Mouse (Mus musculus): Measurements from ENCODE around the gene Crmp1. TPM values are rescaled to one million over a fixed set of nuclear protein-coding genes. Genes with fewer than 3 reads are reported as not detected.

The Crmp1 gene
- polyA plus RNA-seq, 1 experiment from 2014 or later = 142 TPM

DNA sequence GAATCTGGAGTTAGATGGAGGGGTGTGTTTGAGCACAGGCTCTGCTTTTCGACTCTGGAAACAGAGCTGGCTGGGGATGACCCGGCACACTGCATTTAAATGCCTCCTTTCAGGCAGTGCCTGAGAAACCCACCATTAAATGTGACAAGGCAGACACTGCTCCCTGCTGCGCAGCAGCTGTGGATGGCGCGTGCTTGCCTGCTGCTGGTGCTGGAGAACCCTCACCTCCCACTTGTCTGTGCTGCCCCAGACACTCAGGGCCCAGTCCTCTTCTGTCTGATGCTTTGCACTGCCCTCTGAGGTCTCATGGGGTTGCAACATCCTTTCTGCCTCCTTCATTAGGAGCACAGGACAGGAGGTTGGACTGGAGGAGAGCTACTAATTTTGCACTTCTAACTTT lies 20.0 kb downstream of the Crmp1 start:
- no peaks in the 10 kb centered on the region for H3K9me3 ChIP-seq (replicated peaks)
- H3K27me3 ChIP-seq (ENCODE audit: low read depth, poor library complexity, severe bottlenecking) = no peaks in the 10 kb centered on the region
- H3K27ac ChIP-seq (replicated peaks) = no peak overlapping the region
- WGBS = 85% methylated on average over 5 of the region's 5 CpGs
- H3K36me3 ChIP-seq = peaks cover 18% of the 10 kb centered on the region
- no peak for DNase-seq (ENCODE audit: low spot score)
- peaks cover 22% of the 10 kb centered on the region for H3K4me1 ChIP-seq
- H3K4me3 ChIP-seq = no peak overlapping the region

- Histone ChIP-seq H3K27ac (replicated peaks) (no peak overlapping the region), H3K9me3 (replicated peaks) (no peaks in the 10 kb centered on the region), H3K4me3 (no peak overlapping the region), H3K27me3 (ENCODE audit: low read depth, poor library complexity, severe bottlenecking) (no peaks in the 10 kb centered on the region), H3K4me1 (peaks cover 7% of the 10 kb centered on the region; the same call in 1 of the 2 replicates), H3K36me3 (peaks cover 38% of the 10 kb centered on the region)
- no peak for DNase-seq (ENCODE audit: low spot score)
- 84% methylated on average over 6 of the region's 6 CpGs for WGBS
Measured at GRCm38 (mm10) chr5:37263816-37264215, 22.1 kb downstream of the Crmp1 start.

DNA sequence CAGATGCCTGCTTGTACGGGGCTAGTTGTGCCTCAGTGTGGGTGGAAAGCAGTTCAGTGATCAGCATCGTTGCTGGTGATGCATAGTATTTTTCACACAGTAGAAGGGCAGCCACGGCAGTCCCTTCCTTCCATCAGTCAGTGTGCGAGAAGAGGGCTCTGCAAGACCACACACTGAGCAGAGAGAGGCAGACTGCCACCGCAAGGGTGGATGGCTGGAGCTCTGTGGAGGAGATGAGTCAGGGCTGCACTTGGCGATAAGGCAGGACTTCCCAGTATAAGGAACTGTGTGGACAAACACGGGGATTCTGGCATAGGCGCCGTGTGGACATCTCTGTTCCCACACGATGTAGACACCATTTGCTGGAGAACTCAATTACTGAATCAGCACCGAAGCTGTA lies 39.3 kb downstream of the Crmp1 start:
- DNase-seq (ENCODE audit: low spot score) = no peak
- WGBS = 96% methylated on average over 11 of the region's 11 CpGs
- Histone ChIP-seq H3K36me3 (peaks cover 95% of the 10 kb centered on the region), H3K27ac (replicated peaks) (no peak overlapping the region), H3K4me3 (no peak overlapping the region), H3K9me3 (replicated peaks) (no peaks in the 10 kb centered on the region), H3K4me1 (no peaks in the 10 kb centered on the region), H3K27me3 (ENCODE audit: low read depth, poor library complexity, severe bottlenecking) (no peaks in the 10 kb centered on the region)

DNA sequence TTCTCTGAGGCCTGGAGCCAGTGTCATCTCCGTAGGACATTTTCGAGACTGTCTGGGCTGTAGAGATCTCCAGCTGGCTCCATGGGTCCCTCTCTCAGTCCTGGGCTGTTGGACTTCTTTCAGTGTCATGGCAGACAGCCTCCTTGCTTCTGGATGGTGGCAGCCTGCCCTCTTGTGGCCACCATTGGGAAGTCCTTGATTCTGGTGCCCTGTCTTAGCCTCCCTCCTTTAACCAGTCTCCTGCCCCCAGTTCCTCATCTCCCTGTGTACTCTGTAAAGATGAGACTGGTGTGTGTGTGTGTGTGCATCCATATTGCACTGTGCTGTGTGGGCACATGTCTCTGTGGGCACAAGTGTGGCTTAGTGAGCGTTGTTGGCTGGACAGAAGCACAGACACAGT lies 46.6 kb downstream of the Crmp1 start:
- Histone ChIP-seq H3K27me3 (ENCODE audit: low read depth, poor library complexity, severe bottlenecking) (no peaks in the 10 kb centered on the region), H3K27ac (replicated peaks) (no peak overlapping the region), H3K9me3 (replicated peaks) (no peaks in the 10 kb centered on the region), H3K4me1 (no peaks in the 10 kb centered on the region), H3K36me3 (peaks cover 85% of the 10 kb centered on the region), H3K4me3 (no peak overlapping the region)
- WGBS = 79% methylated on average over 3 of the region's 3 CpGs
- peak; percentile 50 for DNase-seq (ENCODE audit: low spot score)

- no peak overlapping the region for H3K27ac ChIP-seq (replicated peaks)
- H3K4me3 ChIP-seq = no peak overlapping the region
- H3K9me3 ChIP-seq (replicated peaks) = no peaks in the 10 kb centered on the region
- DNase-seq (ENCODE audit: low spot score) = peak; percentile 37
- H3K36me3 ChIP-seq = peaks cover 76% of the 10 kb centered on the region
- WGBS = 17% methylated on average over 3 of the region's 3 CpGs
- no peaks in the 10 kb centered on the region for H3K4me1 ChIP-seq
- no peaks in the 10 kb centered on the region for H3K27me3 ChIP-seq (ENCODE audit: low read depth, poor library complexity, severe bottlenecking)
Measured at GRCm38 (mm10) chr5:37289236-37289635, 47.5 kb downstream of the Crmp1 start.

- Histone ChIP-seq H3K27me3 (ENCODE audit: low read depth, poor library complexity, severe bottlenecking) (no peaks in the 10 kb centered on the region), H3K4me3 (no peak overlapping the region), H3K27ac (replicated peaks) (no peak overlapping the region), H3K36me3 (peaks cover 62% of the 10 kb centered on the region), H3K4me1 (no peaks in the 10 kb centered on the region), H3K9me3 (replicated peaks) (no peaks in the 10 kb centered on the region)
- WGBS = 74% methylated on average over 9 of the region's 9 CpGs
- no peak for DNase-seq (ENCODE audit: low spot score)
Measured at GRCm38 (mm10) chr5:37290983-37291382, 49.2 kb downstream of the Crmp1 start.

GRCm38 (mm10) chr5:37296717-37297116 lies 55.0 kb downstream of the Crmp1 start:
- 89% methylated on average over 10 of the region's 10 CpGs for WGBS
- Histone ChIP-seq H3K27ac (replicated peaks) (no peak overlapping the region), H3K36me3 (peaks cover 33% of the 10 kb centered on the region), H3K4me3 (no peak overlapping the region), H3K9me3 (replicated peaks) (no peaks in the 10 kb centered on the region), H3K27me3 (ENCODE audit: low read depth, poor library complexity, severe bottlenecking) (no peaks in the 10 kb centered on the region), H3K4me1 (no peaks in the 10 kb centered on the region)
- DNase-seq (ENCODE audit: low spot score) = no peak

GRCm38 (mm10) chr5:37298370-37298769 lies 56.6 kb downstream of the Crmp1 start:
- Histone ChIP-seq H3K27me3 (ENCODE audit: low read depth, poor library complexity, severe bottlenecking) (no peaks in the 10 kb centered on the region), H3K9me3 (replicated peaks) (no peaks in the 10 kb centered on the region), H3K36me3 (peaks cover 35% of the 10 kb centered on the region), H3K4me3 (no peak overlapping the region), H3K27ac (replicated peaks) (no peak overlapping the region), H3K4me1 (no peaks in the 10 kb centered on the region)
- DNase-seq (ENCODE audit: low spot score) = peak; percentile 39
- 29% methylated on average over 7 of the region's 7 CpGs for whole genome bisulfite sequencing

DNA sequence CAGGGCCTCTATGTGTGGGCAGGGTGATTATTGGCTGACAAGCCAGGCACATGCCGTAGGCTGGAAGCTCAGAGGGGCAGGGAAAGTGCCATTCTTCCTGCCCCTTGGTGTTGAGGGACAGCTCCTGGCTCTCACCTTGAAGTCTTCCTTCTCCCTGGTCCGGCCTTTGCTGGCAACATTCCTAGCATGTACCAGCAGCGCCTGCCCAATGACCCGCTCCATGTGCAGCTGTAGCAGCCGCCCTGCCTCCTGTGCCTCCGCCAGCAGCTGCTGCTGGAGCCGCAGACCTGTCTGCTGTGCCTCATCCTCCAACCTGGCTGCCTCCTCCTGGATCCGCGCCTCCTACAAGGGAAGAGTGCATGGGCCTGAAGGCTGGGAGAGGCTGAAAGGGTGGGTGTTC lies 68.3 kb downstream of the Crmp1 start:
- DNase-seq (ENCODE audit: low spot score) = no peak
- no peaks in the 10 kb centered on the region for H3K4me1 ChIP-seq
- WGBS = 89% methylated on average over 9 of the region's 9 CpGs
- no peak overlapping the region for H3K27ac ChIP-seq (replicated peaks)
- peaks cover 83% of the 10 kb centered on the region for H3K36me3 ChIP-seq
- peaks cover 2% of the 10 kb centered on the region; the same call in 1 of the 2 replicates for H3K9me3 ChIP-seq (replicated peaks)
- H3K4me3 ChIP-seq = no peak overlapping the region
- no peaks in the 10 kb centered on the region for H3K27me3 ChIP-seq (ENCODE audit: low read depth, poor library complexity, severe bottlenecking)

DNA sequence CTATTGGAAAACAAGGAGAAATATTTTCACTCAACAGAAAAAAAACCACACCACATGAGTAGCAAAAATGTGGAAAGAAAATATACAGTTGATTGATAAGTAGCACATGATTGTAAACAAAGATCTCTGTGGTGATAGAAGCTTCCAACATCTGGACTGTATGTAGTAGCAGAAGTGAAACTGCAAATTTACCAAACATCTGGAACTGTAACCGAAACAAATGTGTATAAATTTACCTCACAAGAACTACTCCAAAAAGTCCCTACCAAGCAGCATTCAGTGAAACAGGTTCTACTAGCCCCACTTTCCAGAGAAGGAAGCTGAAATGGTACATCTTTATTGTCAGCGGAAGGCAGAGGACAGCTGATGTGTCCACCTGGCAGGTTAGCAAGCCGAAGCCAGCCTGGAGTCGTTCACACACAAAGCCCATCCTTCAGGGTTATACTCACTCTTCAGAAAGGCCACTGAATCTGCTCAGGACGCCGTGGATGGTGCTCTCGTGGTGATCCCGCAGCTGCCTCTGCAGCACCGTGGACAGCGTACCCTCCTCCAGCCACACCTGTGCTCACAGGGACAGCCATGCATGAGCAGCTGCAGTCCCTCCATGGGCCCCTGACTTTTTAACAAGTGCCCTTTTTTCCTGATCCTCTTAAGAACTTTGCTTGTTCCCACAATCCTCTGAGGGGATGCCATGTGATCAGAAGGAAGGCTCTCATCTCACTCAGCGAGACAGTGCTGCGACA lies 71.4 kb downstream of the Crmp1 start:
- no peak for DNase-seq (ENCODE audit: low spot score)
- Histone ChIP-seq H3K4me1 (no peaks in the 10 kb centered on the region), H3K27ac (replicated peaks) (no peak overlapping the region), H3K9me3 (replicated peaks) (peaks cover 15% of the 10 kb centered on the region; the same call in 1 of the 2 replicates), H3K4me3 (no peak overlapping the region), H3K36me3 (peaks cover 91% of the 10 kb centered on the region), H3K27me3 (ENCODE audit: low read depth, poor library complexity, severe bottlenecking) (no peaks in the 10 kb centered on the region)
- 90% methylated on average over 12 of the region's 12 CpGs for WGBS

DNA sequence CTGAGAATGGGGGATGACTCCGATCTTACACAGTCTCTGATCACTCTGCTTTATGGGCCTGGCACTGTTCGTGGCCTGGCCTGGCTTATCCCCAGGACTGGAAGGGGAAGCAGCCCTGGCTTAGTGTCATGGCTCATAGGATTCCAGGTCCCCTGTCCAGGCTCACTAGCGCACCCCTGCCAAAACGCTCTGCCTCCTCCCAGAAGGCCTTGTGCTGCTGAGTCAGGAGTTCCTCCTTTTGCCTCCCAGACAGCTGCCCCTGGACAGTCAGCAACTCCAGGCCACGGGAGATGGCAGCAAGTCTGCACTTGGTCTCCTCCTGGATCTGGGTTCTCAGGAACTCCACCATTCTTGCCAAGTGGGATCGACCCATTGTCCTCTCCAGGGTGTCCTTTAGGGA lies 77.0 kb downstream of the Crmp1 start:
- Histone ChIP-seq H3K36me3 (peaks cover 100% of the 10 kb centered on the region), H3K9me3 (replicated peaks) (peaks cover 15% of the 10 kb centered on the region; the same call in 1 of the 2 replicates), H3K4me3 (no peak overlapping the region), H3K27me3 (ENCODE audit: low read depth, poor library complexity, severe bottlenecking) (no peaks in the 10 kb centered on the region), H3K27ac (replicated peaks) (no peak overlapping the region), H3K4me1 (no peaks in the 10 kb centered on the region)
- 93% methylated on average over 6 of the region's 6 CpGs for WGBS
- no peak for DNase-seq (ENCODE audit: low spot score)

DNA sequence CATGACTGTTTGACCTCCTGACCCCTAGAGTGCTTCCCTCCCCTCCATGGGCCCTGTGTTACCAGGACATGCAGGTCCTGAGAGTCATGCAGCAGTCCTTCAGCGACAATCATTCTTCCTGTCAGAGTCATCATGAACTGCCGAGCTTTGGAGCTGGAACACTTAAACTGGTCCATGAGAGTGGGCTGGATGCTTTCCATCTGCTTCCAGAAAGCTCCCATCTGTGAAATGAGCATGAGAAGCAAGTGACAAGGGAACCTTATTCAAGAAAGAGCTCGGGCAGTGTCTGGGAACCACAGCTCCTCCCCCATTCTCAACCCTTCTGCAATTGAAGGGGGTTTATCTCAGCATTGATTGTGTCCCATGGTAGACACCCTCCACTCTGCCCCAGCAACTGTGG lies 78.4 kb downstream of the Crmp1 start:
- peaks cover 12% of the 10 kb centered on the region; the same call in 1 of the 2 replicates for H3K9me3 ChIP-seq (replicated peaks)
- no peaks in the 10 kb centered on the region for H3K4me1 ChIP-seq
- peaks cover 100% of the 10 kb centered on the region for H3K36me3 ChIP-seq
- no peak for DNase-seq (ENCODE audit: low spot score)
- no peaks in the 10 kb centered on the region for H3K27me3 ChIP-seq (ENCODE audit: low read depth, poor library complexity, severe bottlenecking)
- 88% methylated on average over 3 of the region's 3 CpGs for WGBS
- H3K27ac ChIP-seq (replicated peaks) = no peak overlapping the region
- H3K4me3 ChIP-seq = no peak overlapping the region

- H3K4me3 ChIP-seq = no peak overlapping the region
- H3K4me1 ChIP-seq = no peaks in the 10 kb centered on the region
- H3K27ac ChIP-seq (replicated peaks) = no peak overlapping the region
- H3K36me3 ChIP-seq = peaks cover 100% of the 10 kb centered on the region
- H3K27me3 ChIP-seq (ENCODE audit: low read depth, poor library complexity, severe bottlenecking) = no peaks in the 10 kb centered on the region
- 94% methylated on average over 4 of the region's 4 CpGs for WGBS
- DNase-seq (ENCODE audit: low spot score) = no peak
- H3K9me3 ChIP-seq (replicated peaks) = peaks cover 6% of the 10 kb centered on the region; the same call in 1 of the 2 replicates
Measured at GRCm38 (mm10) chr5:37320761-37321160, 79.0 kb downstream of the Crmp1 start.

All from midbrain, embryonic 10.5 days (tissue).